Mouse (Mus musculus): ENCODE data around the gene Olfr247.
"Not testable (repeated sequence)": the region's sequence is repeated elsewhere in the genome, so short reads cannot be mapped to it uniquely, and the experiment has no call there.

Gene Olfr247

DNA sequence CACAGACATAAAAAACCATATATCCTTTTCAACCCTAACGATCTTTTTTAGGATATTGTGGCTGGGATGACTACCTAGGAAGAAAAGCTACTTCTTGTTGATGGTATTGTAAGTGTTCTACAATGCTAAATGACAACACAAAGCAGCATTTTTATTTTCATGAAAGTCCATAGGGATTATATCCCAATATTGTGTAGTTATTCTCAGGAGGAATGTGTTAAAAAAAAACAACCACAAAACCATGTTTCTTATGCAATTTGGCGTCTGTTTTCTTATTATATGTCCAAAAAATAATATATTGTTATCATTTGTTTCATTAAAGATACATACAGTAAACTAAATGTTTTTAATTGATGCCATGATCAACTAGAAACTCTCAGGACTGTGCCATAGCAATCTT lies at the start of gene Olfr247:
Gene Olfr247 (minus strand): TSS at position 101 of the 400 bp plus-strand sequence.
- not testable (repeated sequence) for DNase-seq (ENCODE audit: low read depth, low spot score)

- no peak for DNase-seq (ENCODE audit: low read depth, low spot score)
Observed at GRCm38 (mm10) chr10:130012321-130012720, 36.4 kb upstream of the Olfr247 start, which contains the start of gene Olfr820. TSS of gene Olfr820 (plus strand) at chr10:130012621.

DNA sequence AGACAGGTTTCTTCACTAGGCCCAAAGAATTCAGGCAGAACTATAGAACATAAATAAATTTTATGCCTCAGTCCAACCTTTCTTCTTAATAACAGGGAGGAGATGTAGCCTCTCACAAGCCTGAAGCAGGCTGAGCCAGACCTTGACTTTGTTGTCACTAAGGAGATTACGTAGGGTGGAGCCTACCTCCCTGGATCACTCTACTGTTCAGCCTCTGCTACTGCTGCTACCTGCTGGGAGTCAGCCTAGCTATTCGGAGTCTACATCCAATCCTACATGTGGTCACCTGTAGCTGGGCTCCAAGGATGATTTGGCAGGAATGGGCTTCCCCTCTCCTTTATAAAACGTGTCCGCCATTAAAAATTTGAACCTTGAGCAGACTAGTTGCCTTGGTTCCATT lies 29.4 kb upstream of the Olfr247 start:
- not testable (repeated sequence) for DNase-seq (ENCODE audit: low read depth, low spot score)

- DNase-seq (ENCODE audit: low read depth, low spot score), result not testable (repeated sequence)
Observed at GRCm38 (mm10) chr10:130004104-130004503, 28.2 kb upstream of the Olfr247 start.

DNA sequence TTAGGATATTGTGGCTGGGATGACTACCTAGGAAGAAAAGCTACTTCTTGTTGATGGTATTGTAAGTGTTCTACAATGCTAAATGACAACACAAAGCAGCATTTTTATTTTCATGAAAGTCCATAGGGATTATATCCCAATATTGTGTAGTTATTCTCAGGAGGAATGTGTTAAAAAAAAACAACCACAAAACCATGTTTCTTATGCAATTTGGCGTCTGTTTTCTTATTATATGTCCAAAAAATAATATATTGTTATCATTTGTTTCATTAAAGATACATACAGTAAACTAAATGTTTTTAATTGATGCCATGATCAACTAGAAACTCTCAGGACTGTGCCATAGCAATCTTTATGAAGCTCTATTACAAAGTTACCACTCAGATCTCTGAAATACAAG lies 9.0 kb upstream of the Olfr247 start, which contains the start of gene Gm10310:
Gene Gm10310 (minus strand): TSS at position 101 of the 400 bp plus-strand sequence.
- not testable (repeated sequence) for DNase-seq (ENCODE audit: low read depth, low spot score)

GRCm38 (mm10) chr10:129981867-129982266 lies 5.9 kb upstream of the Olfr247 start:
- not testable (repeated sequence) for DNase-seq (ENCODE audit: low read depth, low spot score)

- DNase-seq (ENCODE audit: low read depth, low spot score), result not testable (repeated sequence)
Observed at GRCm38 (mm10) chr10:129972994-129973393, 2.9 kb downstream of the Olfr247 start.

- DNase-seq (ENCODE audit: low read depth, low spot score), result not testable (repeated sequence)
Observed at GRCm38 (mm10) chr10:129967166-129967565, 8.8 kb downstream of the Olfr247 start, which contains the start of gene Olfr819. TSS of gene Olfr819 (minus strand) at chr10:129967266.

GRCm38 (mm10) chr10:129966232-129966631 lies 9.7 kb downstream of the Olfr247 start:
- DNase-seq (ENCODE audit: low read depth, low spot score), result not testable (repeated sequence)

- no peak for DNase-seq (ENCODE audit: low read depth, low spot score)
Observed at GRCm38 (mm10) chr10:129949000-129949399, 26.9 kb downstream of the Olfr247 start, which contains the start of gene Olfr818. TSS of gene Olfr818 (minus strand) at chr10:129949100.

Data from brain, adult 2 months (tissue).